Mouse (Mus musculus) c-Kit-positive CD71-positive TER-119-positive erythroid progenitor cells, embryonic 14.5 days (primary cell): ENCODE data around the gene Rhox2e.
"Not testable (repeated sequence)": the region's sequence is repeated elsewhere in the genome, so short reads cannot be mapped to it uniquely, and the experiment has no call there.

Experiments used
- DNase-seq: peaks from one replicate; pipeline ENCODE4 v3.0.0-alpha.2; 2013; ENCODE audit warnings: low spot score

Gene Rhox2e

DNA sequence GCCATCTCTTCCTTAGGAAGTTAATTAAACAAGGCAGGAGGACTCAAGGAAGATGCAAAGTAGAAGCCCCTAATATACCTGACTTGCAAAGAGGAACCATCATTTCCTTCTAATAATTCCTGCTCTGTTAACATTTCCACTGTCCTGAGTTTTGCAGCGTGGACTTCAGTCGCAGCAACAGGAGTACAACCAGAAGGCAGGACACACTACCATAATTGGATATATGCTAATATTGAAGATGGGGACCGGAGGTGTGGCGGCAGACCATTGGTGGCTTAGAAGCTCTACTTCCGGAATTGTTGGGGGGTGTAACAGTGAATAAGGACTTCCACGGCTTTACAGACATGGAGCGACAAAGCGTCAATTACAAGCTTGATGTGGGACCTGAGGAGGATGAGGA is at the start of gene Rhox2e:
TSS of gene Rhox2e (plus strand) at position 301 of the 400 bp plus-strand sequence.
- DNase-seq: not testable (repeated sequence)

DNA sequence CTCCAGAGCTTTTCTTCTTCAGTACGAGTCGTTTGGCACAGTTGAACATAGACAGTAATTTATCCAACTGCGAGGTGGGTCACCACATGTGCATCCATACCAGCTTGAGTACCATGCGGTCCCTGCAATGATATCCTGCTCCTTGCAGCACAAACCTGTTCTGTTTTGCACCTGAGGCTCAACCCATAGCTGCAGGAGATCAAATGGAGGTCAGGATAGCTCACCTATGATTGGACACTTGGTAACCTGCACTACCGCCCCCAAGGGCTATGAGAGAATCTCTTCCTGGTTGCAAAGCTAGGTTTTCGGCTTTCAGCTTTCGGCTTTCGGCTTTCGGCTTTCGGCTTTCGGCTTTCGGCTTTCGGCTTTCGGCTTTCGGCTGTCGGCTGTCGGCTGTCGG is 16.2 kb upstream of the Rhox2e start, which contains the start of gene Rhox4d:
TSS of gene Rhox4d (plus strand) at position 301 of the 400 bp plus-strand sequence.
- not testable (repeated sequence) for DNase-seq

DNA sequence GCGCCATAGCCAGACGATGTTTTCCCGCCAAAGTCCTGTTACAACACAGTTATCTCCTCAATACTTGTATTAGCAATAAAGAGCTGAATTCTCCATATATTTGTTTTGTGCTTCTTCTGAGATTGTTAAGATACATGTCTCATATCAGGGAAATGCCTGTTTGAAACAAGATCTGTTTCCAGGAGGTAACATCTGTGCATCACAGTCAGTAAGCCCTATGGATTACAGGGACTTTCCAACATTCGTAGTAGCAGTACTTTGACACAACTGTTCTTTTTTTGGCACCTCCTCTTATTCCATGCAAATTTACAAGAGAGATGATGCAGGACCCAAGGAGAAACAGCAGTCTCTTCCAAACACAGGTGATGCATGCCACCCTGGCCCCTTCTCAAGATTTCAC is 11.5 kb downstream of the Rhox2e start, which contains the start of gene Rhox3e:
TSS of gene Rhox3e (plus strand) at position 301 of the 400 bp plus-strand sequence.
- not testable (repeated sequence) for DNase-seq

DNA sequence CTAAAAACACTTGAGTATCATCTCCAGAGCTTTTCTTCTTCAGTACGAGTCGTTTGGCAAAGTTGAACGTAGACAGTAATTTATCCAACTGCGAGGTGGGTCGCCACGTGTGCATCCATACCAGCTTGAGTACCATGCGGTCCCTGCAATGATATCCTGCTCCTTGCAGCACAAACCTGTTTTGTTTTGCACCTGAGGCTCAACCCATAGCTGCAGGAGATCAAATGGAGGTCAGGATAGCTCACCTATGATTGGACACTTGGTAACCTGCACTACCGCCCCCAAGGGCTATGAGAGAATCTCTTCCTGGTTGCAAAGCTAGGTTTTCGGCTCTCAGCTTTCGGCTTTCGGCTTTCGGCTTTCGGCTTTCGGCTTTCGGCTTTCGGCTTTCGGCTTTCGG is 26.9 kb downstream of the Rhox2e start, which contains the start of gene Rhox4e:
TSS of gene Rhox4e (plus strand) at position 301 of the 400 bp plus-strand sequence.
- not testable (repeated sequence) for DNase-seq

DNA sequence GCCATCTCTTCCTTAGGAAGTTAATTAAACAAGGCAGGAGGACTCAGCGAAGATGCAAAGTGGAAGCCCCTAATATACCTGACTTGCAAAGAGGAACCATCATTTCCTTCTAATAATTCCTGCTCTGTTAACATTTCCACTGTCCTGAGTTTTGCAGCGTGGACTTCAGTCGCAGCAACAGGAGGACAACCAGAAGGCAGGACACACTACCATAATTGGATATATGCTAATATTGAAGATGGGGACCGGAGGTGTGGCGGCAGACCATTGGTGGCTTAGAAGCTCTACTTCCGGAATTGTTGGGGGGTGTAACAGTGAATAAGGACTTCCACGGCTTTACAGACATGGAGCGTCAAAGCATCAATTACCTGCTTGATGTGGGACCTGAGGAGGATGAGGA is 40.9 kb downstream of the Rhox2e start, which contains the start of gene Rhox2f:
TSS of gene Rhox2f (plus strand) at position 301 of the 400 bp plus-strand sequence.
- not testable (repeated sequence) for DNase-seq

DNA sequence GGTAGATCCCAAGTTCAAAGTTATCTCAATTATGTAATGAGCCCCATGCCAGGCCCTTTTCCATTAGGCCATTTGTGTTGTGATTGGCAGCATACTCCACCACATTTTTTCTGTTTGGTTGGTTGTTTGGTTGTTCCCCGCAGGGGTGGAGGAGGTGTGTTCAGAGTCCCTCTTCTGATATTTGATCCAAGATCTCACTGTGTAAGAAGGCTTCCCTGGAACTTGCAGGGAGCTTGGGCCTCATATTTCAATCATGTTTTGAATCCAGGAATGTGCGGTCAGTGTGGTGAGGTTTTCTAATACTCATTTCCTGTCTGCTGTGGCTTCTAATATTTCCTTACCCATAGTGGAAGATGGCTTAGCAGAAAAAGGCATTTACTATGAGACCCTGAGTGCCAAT is 42.4 kb downstream of the Rhox2e start:
- DNase-seq: not testable (repeated sequence)

DNA sequence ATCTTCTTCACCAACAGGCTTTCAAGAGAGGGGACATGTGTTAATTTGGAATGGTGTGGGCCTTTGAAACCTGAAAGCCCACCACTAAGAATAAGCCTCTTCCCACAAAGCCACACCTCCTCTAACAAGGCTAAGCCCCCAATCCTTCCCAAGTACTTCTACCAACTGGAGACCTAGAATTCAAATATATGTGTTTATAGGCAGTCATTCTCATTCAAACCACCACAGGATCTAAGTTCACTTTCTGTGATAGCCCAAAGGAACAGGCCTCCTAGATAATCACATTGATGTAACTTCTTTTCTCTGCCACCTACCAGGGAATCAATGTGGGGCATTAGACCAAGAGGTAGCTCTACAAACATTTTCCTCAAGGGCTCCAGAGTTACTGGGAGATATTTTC is 50.4 kb downstream of the Rhox2e start, which contains the start of gene Rhox3f:
TSS of gene Rhox3f (plus strand) at position 301 of the 400 bp plus-strand sequence.
- DNase-seq: not testable (repeated sequence)
